Mouse (Mus musculus) limb, embryonic 10.5 days (tissue): ENCODE data around the gene BC052040. TPM values are rescaled to one million over a fixed set of nuclear protein-coding genes. Genes with fewer than 3 reads are reported as not detected.

Experiments
- DNase-seq: peaks from one replicate; pipeline ENCODE4 v3.0.0-alpha.2; 2017; ENCODE audit warnings: low spot score
- H3K27ac ChIP-seq: fragments of 300-500 bp; sonication (generic); 2 replicates; pipeline ENCODE4 v1.5.1; 2016; ENCODE audit warnings: mild to moderate bottlenecking
- H3K27me3 ChIP-seq: fragments of 300-500 bp; sonication (generic); 2 replicates; pipeline ENCODE4 v1.6.1; 2016; ENCODE audit warnings: low read depth, mild to moderate bottlenecking; ENCODE audit not compliant: poor library complexity, severe bottlenecking
- H3K36me3 ChIP-seq: fragments of 300-500 bp; sonication (generic); 2 replicates; pipeline ENCODE4 v1.6.1; 2016; ENCODE audit warnings: mild to moderate bottlenecking, moderate library complexity
- H3K4me1 ChIP-seq: fragments of 300-500 bp; sonication (generic); 2 replicates; pipeline ENCODE4 v1.6.1; 2016
- H3K4me3 ChIP-seq: fragments of 300-500 bp; sonication (generic); 2 replicates; pipeline ENCODE4 v1.5.1; 2016; ENCODE audit warnings: mild to moderate bottlenecking, moderate library complexity
- H3K9me3 ChIP-seq: fragments of 300-500 bp; sonication (generic); replicated peaks from 2 replicates; pipeline ENCODE4 v1.6.1; 2016; ENCODE audit warnings: mild to moderate bottlenecking
- WGBS: fragments of 180-500 bp; shearing (Covaris S2); methylation state at CpG from one replicate; pipeline ENCODE4 v1.1.7; 2016; 5-methylcytosine and 5-hydroxymethylcytosine counted together
- polyA plus RNA-seq: library from polyadenylated mRNA; unstranded; fragments of >200 nt; fragmentation: Nextera tagmentation; extraction: Ambion mirVana; gene quantifications from 2 replicates; pipeline ENCODE4 v1.2.1, GENCODE M21; 2016

The BC052040 gene
- polyA plus RNA-seq, 1 experiment from 2014 or later: 18.0 TPM

DNA sequence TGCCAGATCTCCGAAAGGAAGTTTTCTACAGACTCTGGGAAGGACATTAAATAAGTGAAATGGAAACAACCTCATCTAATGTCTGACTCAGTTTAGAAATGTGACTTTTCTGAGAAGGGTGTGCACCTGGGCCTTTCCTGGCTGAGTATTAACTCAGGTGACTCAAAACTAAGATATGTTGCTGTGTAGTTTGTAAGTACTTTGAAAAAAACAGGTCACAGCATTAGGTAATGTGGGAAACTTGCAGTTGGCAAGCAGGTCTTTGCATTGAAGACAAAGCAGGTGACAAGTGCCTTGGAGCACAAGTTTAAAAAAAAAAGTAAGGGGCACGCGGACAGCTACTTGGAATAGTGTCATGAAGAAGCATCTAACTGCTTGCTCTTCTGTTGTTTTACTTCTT, 27.5 kb downstream of the BC052040 start:
- WGBS: 98% methylated on average over 3 of the region's 3 CpGs
- Histone ChIP-seq H3K27ac (no peak overlapping the region), H3K27me3 (no peaks in the 10 kb centered on the region), H3K9me3 (no peaks in the 10 kb centered on the region), H3K4me1 (0 out of 2 replicates have a peak, but pooled peaks cover 4% of the 10 kb centered on the region), H3K36me3 (no peaks in the 10 kb centered on the region), H3K4me3 (no peak overlapping the region)
- DNase-seq: no peak

DNA sequence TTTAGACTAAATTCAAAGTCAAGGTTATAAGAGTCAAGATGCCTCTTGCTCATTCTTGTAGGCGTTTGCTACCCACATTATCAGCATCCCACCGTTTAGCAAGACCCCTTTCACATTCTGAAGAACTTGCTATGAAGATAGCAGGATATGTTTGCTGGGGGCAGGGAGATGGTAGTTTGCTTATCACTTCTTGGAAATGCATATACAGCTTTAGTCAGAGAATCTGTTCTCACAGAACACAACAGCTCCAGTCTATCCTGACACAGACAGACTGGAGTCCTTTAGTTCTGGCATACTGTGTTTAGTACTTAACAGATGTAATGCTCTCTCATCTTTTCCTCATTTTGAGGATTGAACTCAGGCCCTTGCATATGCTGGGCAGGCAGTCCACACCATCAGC, 28.6 kb downstream of the BC052040 start:
- WGBS: 93% methylated on average over 2 of the region's 2 CpGs
- no peaks in the 10 kb centered on the region for H3K9me3 ChIP-seq
- 0 out of 2 replicates have a peak, but pooled peaks cover 4% of the 10 kb centered on the region for H3K4me1 ChIP-seq
- no peaks in the 10 kb centered on the region for H3K27me3 ChIP-seq
- no peaks in the 10 kb centered on the region for H3K36me3 ChIP-seq
- no peak overlapping the region for H3K27ac ChIP-seq
- no peak for DNase-seq
- no peak overlapping the region for H3K4me3 ChIP-seq

DNA sequence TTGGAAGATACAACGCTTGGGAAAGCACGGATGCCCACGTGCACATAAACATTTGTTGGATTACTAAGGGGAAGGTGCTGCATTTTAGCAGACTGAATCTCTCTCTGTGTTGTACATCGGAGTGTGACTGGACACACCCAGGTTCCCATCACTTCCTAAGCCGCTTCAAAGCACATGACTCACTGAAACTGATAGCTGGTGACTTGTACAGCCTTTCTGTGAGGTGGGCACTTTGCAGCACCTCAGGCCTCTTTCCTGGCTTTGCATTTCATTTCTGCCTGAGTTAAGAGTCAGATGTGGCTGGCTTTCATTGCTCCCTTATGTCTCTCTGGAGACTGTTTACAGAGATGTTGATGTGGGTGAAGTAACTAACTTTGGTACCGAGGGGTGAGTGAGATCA, 29.0 kb downstream of the BC052040 start:
- Histone ChIP-seq H3K27ac (no peak overlapping the region), H3K9me3 (no peaks in the 10 kb centered on the region), H3K36me3 (no peaks in the 10 kb centered on the region), H3K27me3 (no peaks in the 10 kb centered on the region), H3K4me3 (no peak overlapping the region), H3K4me1 (0 out of 2 replicates have a peak, but pooled peaks cover 4% of the 10 kb centered on the region)
- DNase-seq: no peak
- 94% methylated on average over 6 of the region's 6 CpGs for WGBS

DNA sequence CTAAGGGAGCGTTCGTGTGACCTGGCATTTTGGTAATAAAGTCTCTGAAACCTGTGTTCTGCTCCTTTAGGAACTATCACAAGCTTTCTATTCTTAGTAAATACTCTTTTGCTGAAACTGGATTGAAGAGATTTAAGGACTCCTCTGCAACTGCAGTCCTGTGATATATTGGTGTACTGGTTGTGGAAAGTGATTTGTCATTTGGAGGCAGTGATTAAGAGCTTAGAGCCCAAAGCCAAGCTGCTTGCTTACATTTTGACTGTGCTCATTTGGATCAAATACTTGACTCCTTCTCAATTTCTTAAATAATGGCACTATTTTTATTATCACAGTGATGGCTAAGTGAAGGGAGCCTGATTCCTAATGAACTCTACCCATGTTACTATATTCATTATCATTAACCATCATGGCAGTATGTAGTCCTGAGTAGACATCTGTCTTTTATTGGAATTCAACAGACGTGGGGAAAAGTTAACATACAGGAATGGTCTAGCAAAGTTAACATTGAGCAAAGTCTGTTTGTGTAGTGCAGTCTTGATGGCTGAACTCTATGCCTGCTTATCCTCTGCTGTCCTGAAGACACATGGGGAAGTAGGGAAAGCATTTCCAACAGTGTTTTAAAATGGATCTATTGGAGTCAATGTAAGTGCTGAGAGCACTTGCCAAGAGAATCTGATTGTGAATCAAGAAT, 32.5 kb downstream of the BC052040 start:
- no peak for DNase-seq
- no peaks in the 10 kb centered on the region for H3K27me3 ChIP-seq
- no peaks in the 10 kb centered on the region for H3K36me3 ChIP-seq
- H3K27ac ChIP-seq: no peak overlapping the region
- H3K9me3 ChIP-seq: no peaks in the 10 kb centered on the region
- H3K4me1 ChIP-seq: no peaks in the 10 kb centered on the region; the same call in 1 of the 2 replicates
- 83% methylated on average over 3 of the region's 3 CpGs for WGBS
- H3K4me3 ChIP-seq: no peak overlapping the region

DNA sequence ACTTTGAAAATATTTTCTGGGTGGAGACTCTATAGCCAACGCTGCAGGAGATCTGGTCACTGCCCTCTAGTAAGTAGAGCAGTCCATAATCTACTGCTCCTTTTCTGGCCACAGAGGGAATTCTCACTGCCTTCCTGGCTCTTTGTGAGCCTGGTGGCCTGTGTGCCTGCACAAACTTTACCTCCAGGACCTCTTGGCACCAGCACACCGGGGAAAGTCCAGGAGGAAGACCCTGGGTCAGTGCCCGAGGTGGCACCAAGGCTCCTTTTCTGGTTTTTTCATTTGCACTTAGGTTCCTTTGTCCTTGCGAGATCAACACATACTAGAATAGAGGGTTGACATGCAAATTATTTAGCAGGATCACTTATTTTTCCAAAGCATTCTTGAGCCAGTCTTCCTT, 47.0 kb downstream of the BC052040 start:
- no peaks in the 10 kb centered on the region for H3K9me3 ChIP-seq
- no peak for DNase-seq
- peaks cover 11% of the 10 kb centered on the region for H3K4me1 ChIP-seq
- H3K36me3 ChIP-seq: no peaks in the 10 kb centered on the region
- no peak overlapping the region for H3K4me3 ChIP-seq
- WGBS: 89% methylated on average over 4 of the region's 4 CpGs
- no peak overlapping the region for H3K27ac ChIP-seq
- no peaks in the 10 kb centered on the region for H3K27me3 ChIP-seq

DNA sequence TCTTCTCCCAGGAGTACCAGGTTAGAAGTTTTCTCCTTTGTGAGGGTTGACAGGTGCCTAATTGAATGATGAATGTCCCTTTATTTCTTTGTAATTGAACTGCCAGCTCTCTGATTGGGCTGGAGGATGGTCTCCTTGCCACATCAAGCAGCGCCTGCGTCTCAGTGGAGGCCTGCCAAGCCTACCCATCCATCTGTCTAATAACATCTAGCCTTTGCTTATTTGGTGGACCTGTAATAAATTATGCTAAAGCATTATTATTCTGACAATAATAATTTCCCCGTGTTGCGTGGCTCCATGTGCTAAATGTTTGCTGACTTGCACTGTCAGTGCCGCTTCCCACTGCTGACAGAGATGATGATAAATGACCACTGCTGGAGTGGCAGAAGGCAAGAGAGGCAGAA, 49.5 kb downstream of the BC052040 start:
- Histone ChIP-seq H3K27me3 (no peaks in the 10 kb centered on the region), H3K27ac (no peak overlapping the region), H3K4me1 (peaks cover 11% of the 10 kb centered on the region), H3K36me3 (peaks cover 7% of the 10 kb centered on the region; the same call in 1 of the 2 replicates), H3K4me3 (no peak overlapping the region), H3K9me3 (no peaks in the 10 kb centered on the region)
- DNase-seq: peak; percentile 31
- 31% methylated on average over 5 of the region's 5 CpGs for WGBS

DNA sequence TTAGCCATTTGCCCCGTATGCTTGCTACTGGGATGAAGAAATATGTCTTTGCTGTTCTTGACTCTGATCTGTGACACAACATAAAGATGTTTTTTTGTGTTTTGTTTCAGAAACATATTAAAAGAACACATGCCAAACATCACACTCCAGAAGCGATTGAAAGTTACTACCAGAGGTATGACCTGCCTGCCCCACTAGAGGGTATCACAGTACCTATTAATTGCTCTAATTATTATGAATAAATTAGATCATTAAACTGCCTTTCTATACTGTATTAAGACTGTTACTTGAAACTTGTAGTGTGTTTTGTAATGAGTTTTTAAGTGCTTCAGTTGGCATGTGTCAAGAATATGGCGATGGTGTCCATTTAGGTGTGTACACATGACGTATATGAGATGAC, 50.3 kb downstream of the BC052040 start:
- Histone ChIP-seq H3K27me3 (no peaks in the 10 kb centered on the region), H3K27ac (no peak overlapping the region), H3K4me3 (no peak overlapping the region), H3K36me3 (peaks cover 7% of the 10 kb centered on the region; the same call in 1 of the 2 replicates), H3K9me3 (no peaks in the 10 kb centered on the region), H3K4me1 (peaks cover 11% of the 10 kb centered on the region)
- 89% methylated on average over 4 of the region's 4 CpGs for WGBS
- no peak for DNase-seq

DNA sequence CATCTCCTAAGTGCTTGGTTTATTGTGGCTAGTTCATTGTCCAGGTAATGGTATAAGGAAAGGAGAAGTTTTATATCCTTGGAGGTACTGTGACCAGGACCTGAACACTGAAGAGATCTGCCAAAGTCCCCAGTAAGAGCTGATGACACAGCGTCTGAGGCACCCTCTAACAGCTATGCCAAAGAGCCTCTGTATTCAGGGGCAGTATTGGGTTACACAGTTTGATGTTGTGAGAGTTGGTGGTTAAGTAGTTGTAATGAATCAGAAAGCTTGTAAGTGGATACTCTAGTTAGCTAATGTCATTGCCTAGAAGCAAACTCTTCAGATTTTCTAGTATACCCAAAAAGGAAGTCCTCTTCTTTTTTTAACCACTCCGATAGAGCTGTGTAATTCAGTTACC, 68.7 kb downstream of the BC052040 start:
- no peaks in the 10 kb centered on the region for H3K9me3 ChIP-seq
- no peaks in the 10 kb centered on the region for H3K27me3 ChIP-seq
- no peaks in the 10 kb centered on the region for H3K36me3 ChIP-seq
- WGBS: 59% methylated on average over 2 of the region's 2 CpGs
- H3K4me1 ChIP-seq: peaks cover 7% of the 10 kb centered on the region; the same call in 1 of the 2 replicates
- no peak overlapping the region for H3K4me3 ChIP-seq
- no peak for DNase-seq
- H3K27ac ChIP-seq: no peak overlapping the region

DNA sequence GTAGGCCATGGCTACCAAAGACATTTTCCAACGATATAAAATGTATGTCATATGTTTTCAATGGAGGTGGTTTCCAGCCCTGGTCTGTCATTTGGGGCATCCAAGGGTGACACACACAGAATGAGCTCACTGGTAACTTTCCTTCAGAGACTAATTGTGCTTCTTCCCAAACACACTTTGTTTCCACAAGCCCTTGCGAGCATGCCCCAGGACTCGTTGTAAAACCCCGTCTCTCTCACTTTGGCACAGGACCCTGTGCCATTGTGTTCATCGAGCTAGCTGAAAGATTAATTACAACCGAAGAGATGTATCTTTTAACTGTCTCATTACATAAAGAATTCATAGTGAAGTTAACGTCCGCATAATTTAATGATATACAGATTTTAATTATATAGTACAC, 78.2 kb downstream of the BC052040 start:
- DNase-seq: no peak
- no peak overlapping the region for H3K27ac ChIP-seq
- whole genome bisulfite sequencing: 61% methylated on average over 8 of the region's 8 CpGs
- H3K9me3 ChIP-seq: no peaks in the 10 kb centered on the region
- no peak overlapping the region for H3K4me3 ChIP-seq
- 0 out of 2 replicates have a peak, but pooled peaks cover 4% of the 10 kb centered on the region for H3K36me3 ChIP-seq
- H3K4me1 ChIP-seq: peaks cover 44% of the 10 kb centered on the region
- no peaks in the 10 kb centered on the region for H3K27me3 ChIP-seq

DNA sequence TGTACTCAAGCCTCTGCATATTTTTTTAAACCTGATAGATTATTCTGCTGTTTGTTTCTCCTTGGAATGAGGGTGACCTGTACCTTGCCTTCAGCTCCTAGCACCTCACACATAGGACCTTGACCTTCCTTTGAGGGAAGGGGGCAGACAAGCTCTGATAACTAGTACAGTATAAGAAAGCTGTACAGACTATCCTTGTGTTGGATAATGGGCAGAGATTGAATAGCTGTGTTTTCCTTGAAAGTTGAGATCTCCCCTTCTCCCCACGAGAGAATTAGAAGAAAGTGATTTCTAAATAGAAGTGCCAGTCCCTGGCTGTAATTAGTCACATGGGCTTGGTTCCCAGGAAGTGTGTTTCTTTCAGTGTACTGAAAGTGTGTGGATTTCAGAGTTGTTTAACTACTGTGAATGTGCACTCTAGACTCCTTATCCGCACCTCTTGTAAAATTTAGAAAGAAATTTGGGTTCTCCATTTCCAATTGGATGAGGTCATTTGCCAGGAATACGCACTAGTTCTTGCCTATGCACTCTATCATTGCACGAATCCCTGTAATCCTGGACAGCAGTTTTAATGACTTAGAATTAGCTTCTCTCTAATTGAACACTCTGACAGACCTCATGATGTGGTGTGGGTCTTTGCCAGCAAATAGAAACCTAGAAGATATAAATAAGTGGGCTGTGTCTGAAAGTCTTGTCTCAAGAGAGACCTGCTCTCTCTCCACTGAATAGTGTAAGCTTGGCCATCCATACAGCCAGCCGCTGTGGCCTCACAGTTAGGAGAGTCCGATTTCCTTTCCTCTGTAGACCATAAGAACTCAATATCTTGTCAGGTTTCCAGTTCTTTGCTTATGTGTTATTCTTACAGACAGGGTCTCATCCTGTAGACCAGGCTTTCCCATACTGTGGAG, 79.0 kb downstream of the BC052040 start:
- Histone ChIP-seq H3K27ac (no peak overlapping the region), H3K4me1 (peaks cover 44% of the 10 kb centered on the region), H3K27me3 (no peaks in the 10 kb centered on the region), H3K36me3 (0 out of 2 replicates have a peak, but pooled peaks cover 4% of the 10 kb centered on the region), H3K9me3 (no peaks in the 10 kb centered on the region), H3K4me3 (no peak overlapping the region)
- 80% methylated on average over 6 of the region's 6 CpGs for WGBS
- no peak for DNase-seq

DNA sequence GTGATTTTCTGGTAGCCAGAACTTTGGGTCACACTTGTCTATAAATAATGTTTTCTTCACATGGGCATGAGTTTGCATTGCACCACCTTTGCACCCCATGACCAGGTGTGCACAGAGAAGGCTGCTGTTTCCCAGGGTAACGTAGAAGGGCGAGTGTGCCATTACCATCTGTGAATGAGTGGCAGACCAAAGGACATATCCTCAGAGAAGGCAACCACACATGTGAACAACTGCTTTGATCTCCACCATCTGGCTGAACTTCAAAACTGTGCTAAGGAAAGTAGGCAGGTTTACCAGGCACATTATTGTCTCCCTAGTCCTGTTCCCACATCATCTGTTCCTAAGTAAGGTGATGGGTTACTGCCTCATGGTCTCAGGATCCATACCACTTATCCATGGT, 86.0 kb downstream of the BC052040 start:
- no peak for DNase-seq
- no peak overlapping the region for H3K4me3 ChIP-seq
- no peak overlapping the region for H3K27ac ChIP-seq
- peaks cover 7% of the 10 kb centered on the region for H3K4me1 ChIP-seq
- no peaks in the 10 kb centered on the region for H3K9me3 ChIP-seq
- WGBS: 56% methylated on average over 2 of the region's 2 CpGs
- H3K36me3 ChIP-seq: 0 out of 2 replicates have a peak, but pooled peaks cover 4% of the 10 kb centered on the region
- H3K27me3 ChIP-seq: no peaks in the 10 kb centered on the region

DNA sequence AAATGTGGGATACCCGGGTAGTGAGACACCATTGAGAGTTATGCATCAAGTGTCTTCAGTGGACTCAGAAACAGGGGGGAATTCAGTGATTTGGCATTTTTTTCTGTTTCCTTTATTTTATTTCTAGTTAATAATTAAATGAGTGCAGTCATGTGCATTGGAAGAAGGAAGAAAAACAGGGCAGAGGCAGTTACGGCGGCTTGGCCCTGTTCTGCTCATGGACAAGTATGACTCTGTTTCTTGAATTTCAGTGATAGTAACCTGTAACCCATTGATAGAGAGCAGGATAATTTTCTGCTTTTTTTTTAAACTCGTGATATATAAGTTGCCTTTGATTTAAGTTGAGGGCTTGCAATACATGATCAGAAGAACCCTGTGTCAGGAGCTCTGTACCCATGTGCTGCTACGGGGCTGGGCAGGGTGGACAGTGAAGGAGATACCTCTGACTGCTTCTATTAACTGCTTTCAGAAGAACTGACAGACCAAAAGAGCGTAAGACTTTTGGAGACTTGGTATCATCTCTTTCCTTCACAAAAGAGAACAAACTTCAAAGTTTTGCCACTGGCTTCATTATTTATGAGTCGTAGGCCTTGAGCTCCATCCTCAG, 91.6 kb downstream of the BC052040 start:
- Histone ChIP-seq H3K4me1 (peaks cover 7% of the 10 kb centered on the region), H3K27ac (no peak overlapping the region), H3K9me3 (no peaks in the 10 kb centered on the region), H3K4me3 (no peak overlapping the region), H3K27me3 (no peaks in the 10 kb centered on the region), H3K36me3 (no peaks in the 10 kb centered on the region)
- no peak for DNase-seq
- WGBS: 92% methylated on average over 7 of the region's 7 CpGs

DNA sequence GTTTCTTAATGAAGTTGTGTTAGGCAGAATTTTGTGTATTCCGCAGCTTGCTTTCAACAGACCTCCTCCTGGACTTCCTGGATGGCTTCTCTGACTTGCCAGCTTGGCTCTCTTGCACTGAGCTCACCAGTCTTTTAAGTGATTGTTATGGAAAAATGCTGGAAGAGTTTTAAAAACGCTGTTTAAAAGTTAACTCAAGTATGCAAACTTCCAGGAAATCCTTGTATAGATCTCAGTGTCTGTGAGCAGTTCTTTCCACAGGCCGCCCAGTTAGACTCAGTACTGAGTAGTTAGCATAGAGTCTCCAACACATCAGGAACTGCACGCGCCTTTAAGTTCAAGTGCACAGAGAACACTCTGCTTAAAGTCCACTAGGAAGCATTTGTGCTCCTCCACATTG, 97.3 kb downstream of the BC052040 start:
- no peak for DNase-seq
- Histone ChIP-seq H3K27ac (no peak overlapping the region), H3K9me3 (no peaks in the 10 kb centered on the region), H3K36me3 (no peaks in the 10 kb centered on the region), H3K4me3 (no peak overlapping the region), H3K4me1 (no peaks in the 10 kb centered on the region), H3K27me3 (no peaks in the 10 kb centered on the region)
- 86% methylated on average over 5 of the region's 5 CpGs for WGBS
